Mouse (Mus musculus) E14TG2a.4 (cell line): ENCODE data around the gene Tnfrsf9.

ENCODE experiments used
- CTCF ChIP-seq: conservative IDR thresholded peaks from 2 replicates; pipeline ENCODE4 v1.5.1; 2014; ENCODE audit warnings: low read length
- NANOG ChIP-seq: IDR thresholded peaks from 2 replicates; pipeline ENCODE4 v1.6.1; 2014; ENCODE audit warnings: borderline replicate concordance, low read length, mixed read lengths
- POU5F1 ChIP-seq: IDR thresholded peaks from 2 replicates; pipeline ENCODE4 v1.6.1; 2014; ENCODE audit warnings: low read length, borderline replicate concordance

DNA sequence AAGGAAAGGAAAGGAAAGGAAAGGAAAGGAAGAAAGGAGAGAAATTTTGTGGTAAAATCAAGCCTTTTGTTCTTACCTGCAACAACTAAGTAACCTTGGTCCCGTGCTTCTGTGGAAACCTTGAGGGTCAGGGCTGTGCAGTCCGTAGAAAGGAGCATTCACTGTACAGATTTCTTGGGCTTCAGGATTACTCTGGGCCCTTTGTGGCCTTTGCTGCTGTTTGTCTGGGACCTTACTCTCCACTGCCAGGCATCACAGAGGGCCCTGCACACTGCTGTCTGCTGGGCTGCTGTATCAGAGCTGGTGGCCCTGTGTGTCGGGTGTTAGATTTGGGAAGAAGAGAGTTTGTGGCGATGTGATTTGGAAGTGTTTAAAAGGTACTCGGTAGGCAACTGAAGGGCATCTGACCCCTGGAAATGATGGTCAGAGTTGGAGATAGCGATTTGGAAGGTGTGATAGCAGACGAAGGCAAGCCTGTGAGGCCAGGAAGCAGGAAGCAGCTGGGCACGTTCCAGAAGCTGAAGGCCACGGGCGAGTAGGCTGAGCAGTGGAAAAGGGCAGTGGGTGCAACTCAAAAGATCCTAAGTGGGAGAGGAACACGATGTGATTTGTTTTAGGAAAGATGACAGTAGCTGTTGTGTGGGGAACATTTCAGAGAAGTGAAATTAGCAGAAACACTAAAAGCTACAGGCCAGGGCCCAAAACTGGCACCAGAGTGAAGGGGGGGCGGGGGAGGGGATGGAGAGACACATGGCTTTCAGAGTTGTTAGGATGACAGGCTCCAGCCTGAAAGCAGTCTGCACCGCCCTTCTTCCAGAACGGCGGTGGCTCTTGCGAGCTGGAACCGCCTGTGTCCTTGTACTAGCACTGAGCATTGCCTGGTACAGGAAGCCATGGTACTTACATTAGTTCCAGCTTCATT is 44.8 kb upstream of the Tnfrsf9 start:
- no peak for TF ChIP-seq CTCF
- TF ChIP-seq NANOG, result no peak
- no peak for TF ChIP-seq POU5F1
